Mouse (Mus musculus) kidney, adult 2 months (tissue): ENCODE measurements around the gene Actl6a.
"Not testable (repeated sequence)": the region's sequence is repeated elsewhere in the genome, so short reads cannot be mapped to it uniquely, and the experiment has no call there.

Experiments used
- CTCF ChIP-seq: fragments of 200-500 bp; conservative IDR thresholded peaks from 2 replicates; pipeline ENCODE4 v1.5.1; 2011; ENCODE audit warnings: low read depth, mild to moderate bottlenecking, control low read depth, low read length, moderate library complexity, mixed read lengths; ENCODE audit not compliant: insufficient read depth, insufficient read length
- POLR2A ChIP-seq: fragments of 200-500 bp; IDR thresholded peaks from one replicate; pipeline ENCODE4 v1.6.1; 2011; ENCODE audit warnings: low read depth, low read length, control low read depth

DNA sequence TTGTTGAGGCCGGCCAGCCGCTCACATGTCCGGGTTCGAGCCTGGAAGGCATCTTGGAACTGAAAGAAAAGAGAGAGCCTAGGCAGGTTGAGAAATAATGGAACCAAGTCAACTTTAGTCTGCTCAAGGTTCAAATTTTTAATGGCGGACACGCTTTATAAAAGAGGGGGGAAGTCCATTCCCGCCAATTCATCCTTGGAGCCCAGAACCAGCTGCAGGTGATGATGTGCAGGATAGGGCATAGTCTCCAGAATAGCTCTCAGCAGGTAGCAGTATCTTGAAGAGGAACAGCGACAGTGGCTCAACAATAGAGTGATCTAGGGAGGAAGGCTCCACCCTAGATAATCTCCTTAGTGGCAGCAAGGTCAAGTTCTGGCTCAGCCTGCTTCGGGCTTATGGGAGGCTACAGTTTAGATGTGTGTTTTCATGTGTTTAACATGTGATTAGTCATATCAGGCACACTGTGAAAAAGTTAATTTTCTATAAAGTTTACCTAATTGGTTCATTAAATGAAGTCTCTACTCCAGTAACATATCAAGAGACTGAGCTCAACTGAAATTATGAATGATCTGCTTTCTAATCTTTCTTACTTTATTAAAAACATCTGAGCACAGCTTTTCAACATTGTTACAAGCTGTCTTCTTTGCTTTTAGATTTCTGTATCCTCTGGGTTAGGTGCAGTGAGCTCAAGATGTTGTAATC is at the start of gene Actl6a:
- TF ChIP-seq CTCF, POLR2A: not testable (repeated sequence)
